Mouse (Mus musculus) G1E (cell line): ENCODE results near the gene Krtap16-1. TPM values are rescaled to one million over a fixed set of nuclear protein-coding genes. Genes with fewer than 3 reads are reported as not detected.

Experiments
- ATAC-seq: 2 replicates; pipeline ENCODE4 v1.8.0; 2016; ENCODE audit warnings: mild to moderate bottlenecking; ENCODE audit not compliant: insufficient number of reproducible peaks, poor library complexity, low FRiP score, severe bottlenecking; ENCODE audit errors: extremely low read depth
- DNase-seq: peaks from one replicate; pipeline ENCODE4 v3.0.0; 2012; ENCODE audit warnings: low spot score
- H3K27me3 ChIP-seq: 2 replicates; pipeline ENCODE4 v1.6.1; 2012; ENCODE audit warnings: mild to moderate bottlenecking, low read length, inconsistent platforms; ENCODE audit not compliant: insufficient read depth
- H3K36me3 ChIP-seq: replicated peaks from 2 replicates; pipeline ENCODE3; 2012; ENCODE audit warnings: mild to moderate bottlenecking, inconsistent platforms
- H3K4me1 ChIP-seq: 2 replicates; pipeline ENCODE4 v1.6.1; 2012; ENCODE audit warnings: low read depth, low read length, inconsistent platforms, mixed read lengths; ENCODE audit not compliant: insufficient read depth
- H3K4me3 ChIP-seq: 2 replicates; pipeline ENCODE4 v1.5.1; 2012; ENCODE audit warnings: low read depth, mild to moderate bottlenecking, inconsistent platforms, low read length, moderate library complexity, mixed read lengths
- H3K9me3 ChIP-seq: replicated peaks from 2 replicates; pipeline ENCODE4 v1.6.1; 2012; ENCODE audit warnings: inconsistent platforms
- CTCF ChIP-seq: IDR thresholded peaks from 2 replicates; pipeline ENCODE4 v1.5.1; 2012; ENCODE audit warnings: low read depth, low read length, inconsistent platforms, mixed read lengths
- GATA1 ChIP-seq: IDR thresholded peaks from 2 replicates; pipeline ENCODE4 v1.6.1; 2012; ENCODE audit warnings: borderline replicate concordance, low read length, inconsistent platforms, mixed read lengths
- GATA2 ChIP-seq: IDR thresholded peaks from 2 replicates; pipeline ENCODE4 v1.6.1; 2012; ENCODE audit warnings: low read depth, low read length, inconsistent platforms, borderline replicate concordance
- POLR2AphosphoS5 ChIP-seq: IDR thresholded peaks from 2 replicates; pipeline ENCODE4 v1.6.1; 2012; ENCODE audit warnings: low read depth, low read length, inconsistent platforms; ENCODE audit not compliant: insufficient replicate concordance
- TAL1 ChIP-seq: conservative IDR thresholded peaks from 2 replicates; pipeline ENCODE4 v1.6.1; 2012; ENCODE audit warnings: low read depth, low read length, inconsistent platforms, mixed read lengths
- polyA plus RNA-seq: library from polyadenylated mRNA; stranded (reverse); fragments of >175 nt; gene quantifications from 2 replicates; pipeline ENCODE4 v1.2.3, GENCODE M21; 2012
- total RNA-seq, 2 experiments: library from RNA; stranded (forward) in 1 of 2; stranded (reverse) in 1 of 2; fragments of 200-1000 nt in 1 of 2; fragments of >200 nt in 1 of 2; fragmentation: Nextera tagmentation in 1 of 2; gene quantifications; 2 replicates each; pipeline ENCODE4 v1.2.3; 2014 to 2017

The Krtap16-1 gene
- total and polyA plus RNA-seq, 3 experiments: 0.11 TPM; not detected in 2

GRCm38 (mm10) chr11:99993620-99994383 lies 7.4 kb upstream of the Krtap16-1 start, which contains the start of gene Krtap17-1:
Gene Krtap17-1, minus strand, starts transcription at chr11:99993994.
- DNase-seq: no peak
- Histone ChIP-seq H3K9me3 (peaks cover 56% of the 10 kb centered on the region), H3K27me3 (no peaks in the 10 kb centered on the region; the same call in 1 of the 2 replicates), H3K4me3 (no peak within 1 kb of the TSS; the same call in 1 of the 2 replicates), H3K36me3 (no peaks in the 10 kb centered on the region), H3K4me1 (no peaks in the 10 kb centered on the region)
- no peak for TF ChIP-seq GATA1
- no peak for TF ChIP-seq TAL1
- TF ChIP-seq CTCF: no peak
- no peak for ATAC-seq

GRCm38 (mm10) chr11:99990571-99990970 lies 4.2 kb upstream of the Krtap16-1 start:
- Histone ChIP-seq H3K27me3 (no peaks in the 10 kb centered on the region; the same call in 1 of the 2 replicates), H3K36me3 (no peaks in the 10 kb centered on the region), H3K4me3 (no peak overlapping the region), H3K4me1 (no peaks in the 10 kb centered on the region; the same call in 1 of the 2 replicates), H3K9me3 (peaks cover 57% of the 10 kb centered on the region)
- ATAC-seq: no peak
- TF ChIP-seq GATA2 (no peak), GATA1 (no peak), CTCF (no peak), POLR2AphosphoS5 (no peak), TAL1 (no peak)
- DNase-seq: no peak

- ATAC-seq (no peak), DNase-seq (no peak)
- no peak overlapping the region for H3K4me3 ChIP-seq
- H3K4me1 ChIP-seq: no peaks in the 10 kb centered on the region; the same call in 1 of the 2 replicates
- H3K36me3 ChIP-seq: no peaks in the 10 kb centered on the region
- H3K27me3 ChIP-seq: no peaks in the 10 kb centered on the region; the same call in 1 of the 2 replicates
- H3K9me3 ChIP-seq: peaks cover 64% of the 10 kb centered on the region
- TF ChIP-seq GATA2 (no peak), CTCF (no peak), GATA1 (no peak), POLR2AphosphoS5 (no peak), TAL1 (no peak)
Observed at GRCm38 (mm10) chr11:99989881-99990405, 3.5 kb upstream of the Krtap16-1 start.

- ATAC-seq: no peak
- no peak for TF ChIP-seq GATA1
- TF ChIP-seq POLR2AphosphoS5: no peak
- H3K36me3 ChIP-seq: no peaks in the 10 kb centered on the region
- DNase-seq: no peak
- no peak overlapping the region for H3K4me3 ChIP-seq
- peaks cover 64% of the 10 kb centered on the region for H3K9me3 ChIP-seq
- H3K4me1 ChIP-seq: no peaks in the 10 kb centered on the region; the same call in 1 of the 2 replicates
- H3K27me3 ChIP-seq: no peaks in the 10 kb centered on the region
Observed at GRCm38 (mm10) chr11:99988530-99988929, 2.1 kb upstream of the Krtap16-1 start.

GRCm38 (mm10) chr11:99985291-99986092 lies 905 bp downstream of the Krtap16-1 start:
- Histone ChIP-seq H3K36me3 (no peaks in the 10 kb centered on the region), H3K4me3 (peak overlapping the region; percentile 36; the same call in 1 of the 2 replicates), H3K27me3 (no peaks in the 10 kb centered on the region), H3K9me3 (peaks cover 69% of the 10 kb centered on the region), H3K4me1 (no peaks in the 10 kb centered on the region; the same call in 1 of the 2 replicates)
- no peak for ATAC-seq
- TF ChIP-seq CTCF (no peak), POLR2AphosphoS5 (no peak), GATA1 (no peak), TAL1 (no peak), GATA2 (no peak)
- DNase-seq: no peak

GRCm38 (mm10) chr11:99983442-99983841 lies 3.0 kb downstream of the Krtap16-1 start:
- Histone ChIP-seq H3K4me3 (no peak overlapping the region), H3K36me3 (no peaks in the 10 kb centered on the region), H3K27me3 (no peaks in the 10 kb centered on the region), H3K9me3 (peaks cover 76% of the 10 kb centered on the region), H3K4me1 (no peaks in the 10 kb centered on the region; the same call in 1 of the 2 replicates)
- no peak for TF ChIP-seq GATA1
- no peak for TF ChIP-seq CTCF
- TF ChIP-seq TAL1: no peak
- TF ChIP-seq GATA2: no peak
- no peak for TF ChIP-seq POLR2AphosphoS5
- ATAC-seq: no peak
- DNase-seq: no peak
